Mouse (Mus musculus) CD8-positive naive resting alpha-beta T cell, adult 57 days (primary cell): ENCODE measurements around the gene Gm20918. TPM values are rescaled to one million over a fixed set of nuclear protein-coding genes. Genes with fewer than 3 reads are reported as not detected.

Source experiments
- total RNA-seq: library from RNA; stranded (reverse); gene quantifications from one replicate; pipeline ENCODE4 v1.2.4, GENCODE M21; 2023

The Gm20918 gene
- total RNA-seq: not detected

GRCm38 (mm10) chrY:5043637-5044036 is at the start of gene Gm20918:
Gene Gm20918, plus strand, starts transcription at chrY:5043937.

Other genes with a start within 250 kb of the Gm20918 start
- not detected for gene Gm21820, start 205.5 kb downstream of the Gm20918 start, total RNA-seq